Mouse (Mus musculus): ENCODE data around the gene Mak. TPM values are rescaled to one million over a fixed set of nuclear protein-coding genes. Genes with fewer than 3 reads are reported as not detected.

Gene Mak
- polyA plus RNA-seq, 1 experiment from 2014 or later, result 2.9 TPM

DNA sequence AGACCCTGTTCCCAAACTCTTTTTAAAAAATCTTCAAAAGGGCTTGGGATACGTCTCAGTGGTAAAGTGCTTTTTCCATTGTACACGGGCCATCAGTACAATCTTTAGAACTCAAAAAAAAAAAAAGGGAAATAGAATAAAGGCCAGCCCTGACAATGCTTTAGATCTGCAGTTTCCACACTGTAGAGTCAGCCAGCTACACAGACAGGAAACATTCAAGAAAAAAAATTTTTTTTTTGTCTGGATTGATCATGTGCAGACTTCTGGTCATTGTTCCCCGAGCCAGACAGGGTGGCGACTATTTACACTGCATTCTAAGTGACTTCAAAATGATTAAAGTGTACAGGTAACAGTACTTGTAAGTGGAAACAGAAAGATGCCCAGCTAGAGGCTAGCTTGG is 100.9 kb downstream of the Mak start:
- WGBS, result 75% methylated on average over 4 of the region's 4 CpGs
- Histone ChIP-seq H3K36me3 (ENCODE audit: control insufficient read depth, insufficient read depth, low read length) (no peaks in the 10 kb centered on the region), H3K4me1 (ENCODE audit: control insufficient read depth, insufficient read depth, low read length) (no peaks in the 10 kb centered on the region), H3K9ac (ENCODE audit: low read depth, low read length) (no peak overlapping the region), H3K4me3 (ENCODE audit: low read depth, low read length) (no peak overlapping the region), H3K9me3 (ENCODE audit: control insufficient read depth, low read length) (no peaks in the 10 kb centered on the region), H3K27ac (replicated peaks; ENCODE audit: low read depth, low read length) (no peak overlapping the region), H3K4me2 (ENCODE audit: low read depth, low read length) (no peak overlapping the region), H3K27me3 (replicated peaks; ENCODE audit: control insufficient read depth, insufficient read depth, low read length) (no peaks in the 10 kb centered on the region)
- DNase-seq (ENCODE audit: low spot score), result no peak
- ATAC-seq (ENCODE audit: low read depth), result no peak

GRCm38 (mm10) chr13:40977609-40978008 is 101.9 kb downstream of the Mak start:
- no peak for ATAC-seq (ENCODE audit: low read depth)
- Histone ChIP-seq H3K4me2 (ENCODE audit: low read depth, low read length) (no peak overlapping the region), H3K9me3 (ENCODE audit: control insufficient read depth, low read length) (no peaks in the 10 kb centered on the region), H3K27ac (replicated peaks; ENCODE audit: low read depth, low read length) (no peak overlapping the region), H3K9ac (ENCODE audit: low read depth, low read length) (no peak overlapping the region), H3K36me3 (ENCODE audit: control insufficient read depth, insufficient read depth, low read length) (no peaks in the 10 kb centered on the region), H3K27me3 (replicated peaks; ENCODE audit: control insufficient read depth, insufficient read depth, low read length) (no peaks in the 10 kb centered on the region), H3K4me1 (ENCODE audit: control insufficient read depth, insufficient read depth, low read length) (no peaks in the 10 kb centered on the region), H3K4me3 (ENCODE audit: low read depth, low read length) (no peak overlapping the region)
- DNase-seq (ENCODE audit: low spot score), result no peak
- 19% methylated on average over 7 of the region's 7 CpGs for WGBS

Other genes with a start within 250 kb of the Mak start
- 6.0 and 6.2 TPM in 2 replicates for gene Gcnt2, start 220.0 kb downstream of the Mak start, polyA plus RNA-seq (2014; fragmentation: Nextera tagmentation; extraction: Ambion mirVana)
- 58.6 and 58.7 TPM in 2 replicates for gene Pak1ip1, start 78.7 kb downstream of the Mak start, polyA plus RNA-seq (2014; fragmentation: Nextera tagmentation; extraction: Ambion mirVana)
- 216 and 223 TPM in 2 replicates for gene Tmem14c, start 63.4 kb downstream of the Mak start, polyA plus RNA-seq (2014; fragmentation: Nextera tagmentation; extraction: Ambion mirVana)
- 0.08 TPM in 2 replicates for gene Gcm2, start 31.3 kb upstream of the Mak start, polyA plus RNA-seq (2014; fragmentation: Nextera tagmentation; extraction: Ambion mirVana)
- gene Sycp2l, start 34.6 kb upstream of the Mak start, polyA plus RNA-seq (2014; fragmentation: Nextera tagmentation; extraction: Ambion mirVana), result 0.08 TPM in 1 of 2 replicates, not detected in the other
- 2.8 and 4.0 TPM in 2 replicates for gene Elovl2, start 140.7 kb upstream of the Mak start, polyA plus RNA-seq (2014; fragmentation: Nextera tagmentation; extraction: Ambion mirVana)
- 16.2 and 19.8 TPM in 2 replicates for gene Smim13, start 170.1 kb upstream of the Mak start, polyA plus RNA-seq (2014; fragmentation: Nextera tagmentation; extraction: Ambion mirVana)
- not detected in 2 replicates for gene Gm17364, start 194.3 kb upstream of the Mak start, polyA plus RNA-seq (2014; fragmentation: Nextera tagmentation; extraction: Ambion mirVana)

All from embryonic facial prominence, embryonic 14.5 days (tissue).